Mouse (Mus musculus): ENCODE data around the gene Samd8.
A peak's percentile ranks its signal among the peaks of the same experiment; 100 is the strongest.

DNA sequence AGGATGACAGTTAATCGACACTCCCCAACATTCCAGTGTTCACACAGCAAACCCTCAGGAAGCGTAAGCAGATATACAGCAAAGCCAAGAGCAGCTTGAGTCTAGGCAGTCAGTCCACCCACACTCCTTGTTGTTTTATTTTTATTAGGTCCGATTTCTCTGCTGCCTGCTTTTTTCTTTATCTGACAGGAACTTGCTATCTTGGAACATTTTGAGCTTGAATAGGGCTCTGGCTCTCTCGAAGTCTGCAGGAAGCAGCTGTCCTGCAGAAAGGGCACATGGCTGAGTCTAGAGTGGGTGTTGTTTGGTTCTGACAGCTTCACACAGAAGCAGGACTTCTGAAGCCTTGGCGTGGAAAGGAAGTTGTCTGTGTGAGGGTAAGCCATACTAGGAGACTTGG, 47.1 kb upstream of the Samd8 start:
- no peak for TF ChIP-seq CTCF (IDR thresholded peaks at IDR 0.05; ENCODE audit: low read depth)
- TF ChIP-seq EP300 (IDR thresholded peaks at IDR 0.05; ENCODE audit: low read depth): peak; percentile 82; the same call in 1 of the 2 replicates
